Mouse (Mus musculus) CH12.LX (cell line): ENCODE measurements around the gene Tmem178b. TPM values are rescaled to one million over a fixed set of nuclear protein-coding genes. Genes with fewer than 3 reads are reported as not detected.

Experiments
- DNase-seq: peaks from one replicate; pipeline ENCODE4 v3.0.0-alpha.2; 2013; ENCODE audit errors: extremely low read depth
- H3K27ac ChIP-seq: 2 replicates; pipeline ENCODE4 v1.5.1; 2012; ENCODE audit warnings: low read depth, mild to moderate bottlenecking, control low read depth, moderate library complexity; ENCODE audit not compliant: insufficient read depth
- H3K27me3 ChIP-seq: replicated peaks from 2 replicates; pipeline ENCODE3; 2012; ENCODE audit warnings: inconsistent platforms
- H3K36me3 ChIP-seq, 2 experiments: replicated peaks in 1 of 2; 2 replicates each; pipeline versions ENCODE3 to v1.6.1; 2012; ENCODE audit warnings: inconsistent platforms in 1 of 2, low read length in 1 of 2, mild to moderate bottlenecking in 1 of 2, mixed read lengths in 1 of 2, moderate library complexity in 1 of 2; ENCODE audit not compliant: control insufficient read depth in 1 of 2, insufficient read depth in 1 of 2
- H3K4me1 ChIP-seq, 2 experiments: 2 replicates each; pipeline ENCODE4 v1.6.1; 2012; ENCODE audit warnings: inconsistent platforms in 1 of 2, moderate library complexity in 1 of 2; ENCODE audit not compliant: insufficient read depth in 2 of 2, control insufficient read depth in 1 of 2
- H3K4me2 ChIP-seq: 2 replicates; pipeline ENCODE4 v1.6.1; 2012; ENCODE audit warnings: low read depth, mild to moderate bottlenecking, control low read depth; ENCODE audit not compliant: poor library complexity, insufficient read depth, severe bottlenecking
- H3K4me3 ChIP-seq, 3 experiments: fragments of 150-350 bp in 1 of 3; sonication (generic) in 1 of 3; replicated peaks in 1 of 3; 2 replicates each; pipeline versions ENCODE3 to v1.5.1; 2011 to 2012; ENCODE audit warnings: low read depth in 2 of 3, low read length in 2 of 3, mild to moderate bottlenecking in 2 of 3, moderate library complexity in 2 of 3, control low read depth in 1 of 3, improper control_type of control experiment in 1 of 3, inconsistent platforms in 1 of 3, mixed read lengths in 1 of 3; ENCODE audit not compliant: poor library complexity in 1 of 3
- H3K79me2 ChIP-seq: replicated peaks from 2 replicates; pipeline ENCODE4 v1.6.1; 2012; ENCODE audit warnings: mild to moderate bottlenecking, moderate library complexity; ENCODE audit not compliant: control insufficient read depth, poor library complexity, insufficient read depth, severe bottlenecking; ENCODE audit errors: extremely low read depth
- H3K9ac ChIP-seq: 2 replicates; pipeline ENCODE4 v1.6.1; 2012; ENCODE audit warnings: low read depth, mild to moderate bottlenecking, control low read depth, moderate library complexity; ENCODE audit not compliant: insufficient read depth
- H3K9me3 ChIP-seq: replicated peaks from 2 replicates; pipeline ENCODE3; 2012; ENCODE audit warnings: low read length, inconsistent platforms, mixed read lengths
- BHLHE40 ChIP-seq: IDR thresholded peaks from 2 replicates; pipeline ENCODE4 v1.6.1; 2011; ENCODE audit warnings: mild to moderate bottlenecking, low read depth, low read length, improper control_type of control experiment
- CHD2 ChIP-seq: IDR thresholded peaks from 2 replicates; pipeline ENCODE4 v1.6.1; 2011; ENCODE audit warnings: low read length, improper control_type of control experiment
- CTCF ChIP-seq, 2 experiments: IDR thresholded peaks in 1 of 2; conservative IDR thresholded peaks in 1 of 2; 2 replicates each; pipeline ENCODE4 v1.5.1; 2011 to 2012; ENCODE audit warnings: low read depth in 2 of 2, low read length in 2 of 2, improper control_type of control experiment in 1 of 2, inconsistent platforms in 1 of 2, mild to moderate bottlenecking in 1 of 2, moderate library complexity in 1 of 2
- ELF1 ChIP-seq: IDR thresholded peaks from 2 replicates; pipeline ENCODE4 v1.6.1; 2014; ENCODE audit warnings: low read depth, mild to moderate bottlenecking, inconsistent platforms, low read length, improper control_type of control experiment
- ETS1 ChIP-seq: conservative IDR thresholded peaks from 2 replicates; pipeline ENCODE4 v1.6.1; 2012; ENCODE audit warnings: low read depth, mild to moderate bottlenecking, inconsistent platforms, low read length, improper control_type of control experiment, moderate library complexity
- IRF4 ChIP-seq: IDR thresholded peaks from 2 replicates; pipeline ENCODE4 v1.6.1; 2014; ENCODE audit warnings: low read depth, mild to moderate bottlenecking, inconsistent platforms, low read length, improper control_type of control experiment
- JUN ChIP-seq: IDR thresholded peaks from 2 replicates; pipeline ENCODE4 v1.6.1; 2011; ENCODE audit warnings: low read depth, mild to moderate bottlenecking, low read length, improper control_type of control experiment, moderate library complexity; ENCODE audit not compliant: insufficient read depth
- KAT2A ChIP-seq: IDR thresholded peaks from 2 replicates; pipeline ENCODE4 v1.6.1; 2012; ENCODE audit warnings: low read length, improper control_type of control experiment, inconsistent platforms; ENCODE audit not compliant: insufficient replicate concordance
- MAFK ChIP-seq: IDR thresholded peaks from 2 replicates; pipeline ENCODE4 v1.6.1; 2011; ENCODE audit warnings: low read length, improper control_type of control experiment; ENCODE audit not compliant: insufficient replicate concordance
- MYC ChIP-seq: IDR thresholded peaks from 2 replicates; pipeline ENCODE4 v1.6.1; 2011; ENCODE audit warnings: low read depth, mild to moderate bottlenecking, improper control_type of control experiment, low read length
- NRF1 ChIP-seq: IDR thresholded peaks from 2 replicates; pipeline ENCODE4 v1.6.1; 2014; ENCODE audit warnings: low read depth, mild to moderate bottlenecking, inconsistent platforms, low read length, improper control_type of control experiment, moderate library complexity
- POLR2AphosphoS2 ChIP-seq: IDR thresholded peaks from 2 replicates; pipeline ENCODE4 v1.6.1; 2011; ENCODE audit warnings: low read depth, low read length, improper control_type of control experiment
- RAD21 ChIP-seq: IDR thresholded peaks from 2 replicates; pipeline ENCODE4 v1.6.1; 2011; ENCODE audit warnings: low read depth, mild to moderate bottlenecking, low read length, improper control_type of control experiment, moderate library complexity
- SIN3A ChIP-seq: IDR thresholded peaks from 2 replicates; pipeline ENCODE4 v1.6.1; 2012; ENCODE audit warnings: low read length, improper control_type of control experiment, inconsistent platforms
- SMC3 ChIP-seq: IDR thresholded peaks from 2 replicates; pipeline ENCODE4 v1.6.1; 2011; ENCODE audit warnings: low read depth, low read length, improper control_type of control experiment
- USF2 ChIP-seq: conservative IDR thresholded peaks from 2 replicates; pipeline ENCODE4 v1.6.1; 2011; ENCODE audit warnings: low read depth, low read length, improper control_type of control experiment
- dilution Hi-C: fragments of 300-500 bp; cut with MboI; formaldehyde crosslinking; loops from 2 replicates; pipeline ENCODE4 v1.14.3; 2020; ENCODE audit warnings: low sequenced_read_pairs; ENCODE audit not compliant: extremely low pct_unique_long_range_greater_than_20kb, extremely low pct_ligation_motif_present
- in situ Hi-C: fragments of 300-500 bp; cut with MboI; formaldehyde crosslinking; loops from 3 replicates; pipeline ENCODE4 v1.14.3; 2019; ENCODE audit warnings: low sequenced_read_pairs, low pct_ligation_motif_present, low pct_unique_long_range_greater_than_20kb, mixed read lengths
- polyA plus RNA-seq: library from polyadenylated mRNA; unstranded; fragments of >175 nt; gene quantifications from 2 replicates; pipeline ENCODE4 v1.2.1, GENCODE M21; 2012; ENCODE audit warnings: low read depth; ENCODE audit not compliant: insufficient read length
- total RNA-seq, 2 experiments: library from RNA; depleted of rRNA; stranded (reverse); fragments of 300-350 nt in 1 of 2; fragments of >200 nt in 1 of 2; gene quantifications; 2 replicates each; pipeline ENCODE4 v1.2.3; 2012 to 2014

Gene Tmem178b
- total and polyA plus RNA-seq, 3 experiments, result not detected

GRCm38 (mm10) chr6:39848766-39849165 lies 24.3 kb upstream of the Tmem178b start:
- TF ChIP-seq SMC3 (peak; percentile 33), POLR2AphosphoS2 (no peak), RAD21 (peak; percentile 47), IRF4 (no peak), BHLHE40 (peak; percentile 18; the same call in 1 of the 2 replicates), CTCF (conservative IDR thresholded peaks at IDR 0.05 in 1 of 2, IDR thresholded peaks at IDR 0.05 in 1 of 2; ENCODE audit: low read depth in 2 of 2, low read length in 2 of 2) (peak; percentile 67 to 71)
- no peak overlapping the region for H3K4me3 ChIP-seq
- H3K9me3 ChIP-seq, result no peaks in the 10 kb centered on the region
- H3K27me3 ChIP-seq, result no peaks in the 10 kb centered on the region
- peaks cover 18 to 39% of the 10 kb centered on the region in 2 experiments for H3K4me1 ChIP-seq
- dilution Hi-C loops, result no loop called here
- H3K4me2 ChIP-seq, result no peak overlapping the region
- no peak overlapping the region for H3K27ac ChIP-seq
- H3K9ac ChIP-seq, result no peak overlapping the region
- no peaks in the 10 kb centered on the region for H3K36me3 ChIP-seq
- in situ Hi-C loops, result no loop called here
- H3K79me2 ChIP-seq, result no peaks in the 10 kb centered on the region
- DNase-seq, result peak; percentile 52

- no peaks in the 10 kb centered on the region for H3K36me3 ChIP-seq
- H3K4me1 ChIP-seq, result peaks cover 22 to 39% of the 10 kb centered on the region in 2 experiments
- H3K4me3 ChIP-seq, result no peak overlapping the region
- H3K79me2 ChIP-seq, result no peaks in the 10 kb centered on the region
- no peak for TF ChIP-seq BHLHE40
- no peak for TF ChIP-seq MAFK
- TF ChIP-seq MYC, result no peak
- TF ChIP-seq RAD21, result no peak
- no peak for TF ChIP-seq CHD2
- no peak for TF ChIP-seq JUN
- no peak for TF ChIP-seq ELF1
- no peak for TF ChIP-seq ETS1
- no peak for TF ChIP-seq POLR2AphosphoS2
- no peak for TF ChIP-seq USF2
- TF ChIP-seq NRF1, result no peak
- TF ChIP-seq KAT2A, result no peak
- TF ChIP-seq SIN3A, result no peak
- no peaks in the 10 kb centered on the region for H3K9me3 ChIP-seq
- dilution Hi-C loops, result no loop called here
- H3K9ac ChIP-seq, result no peak overlapping the region
- no peaks in the 10 kb centered on the region for H3K27me3 ChIP-seq
- H3K4me2 ChIP-seq, result no peak overlapping the region
- in situ Hi-C loops, result no loop called here
- no peak for DNase-seq
- no peak overlapping the region for H3K27ac ChIP-seq
Measured at GRCm38 (mm10) chr6:39849667-39850066, 23.4 kb upstream of the Tmem178b start.
